Mouse (Mus musculus) lung, embryonic 14.5 days (tissue): ENCODE measurements around the gene Intu. TPM values are rescaled to one million over a fixed set of nuclear protein-coding genes. Genes with fewer than 3 reads are reported as not detected.
A peak's percentile ranks its signal among the peaks of the same experiment; 100 is the strongest.

Experiments used
- ATAC-seq: fragments of 200-750 bp; cut with Nextera tagmentation; 2 replicates; pipeline ENCODE4 v1.8.0; 2017; ENCODE audit warnings: mild to moderate bottlenecking, moderate TSS enrichment, moderate library complexity; ENCODE audit not compliant: insufficient read depth
- DNase-seq: peaks from one replicate; pipeline ENCODE4 v3.0.0-alpha.2; 2015
- H3K27ac ChIP-seq: fragments of 300-500 bp; sonication (generic); 2 replicates; pipeline ENCODE4 v1.5.1; 2014; ENCODE audit warnings: low read depth, mild to moderate bottlenecking, moderate library complexity
- H3K27me3 ChIP-seq: fragments of 300-500 bp; sonication (generic); 2 replicates; pipeline ENCODE4 v1.6.1; 2014; ENCODE audit warnings: low read length, control low read depth; ENCODE audit not compliant: insufficient read depth
- H3K36me3 ChIP-seq: fragments of 300-500 bp; sonication (generic); 2 replicates; pipeline ENCODE4 v1.6.1; 2014; ENCODE audit warnings: control low read depth; ENCODE audit not compliant: insufficient read depth
- H3K4me1 ChIP-seq: fragments of 300-500 bp; sonication (generic); 2 replicates; pipeline ENCODE4 v1.6.1; 2014; ENCODE audit warnings: antibody characterized with exemption, control low read depth; ENCODE audit not compliant: insufficient read depth
- H3K4me2 ChIP-seq: fragments of 300-500 bp; sonication (generic); 2 replicates; pipeline ENCODE4 v1.6.1; 2014; ENCODE audit warnings: mild to moderate bottlenecking
- H3K4me3 ChIP-seq: fragments of 300-500 bp; sonication (generic); 2 replicates; pipeline ENCODE4 v1.5.1; 2014; ENCODE audit warnings: low read depth, low read length
- H3K9ac ChIP-seq: fragments of 300-500 bp; sonication (generic); 2 replicates; pipeline ENCODE4 v1.6.1; 2014
- H3K9me3 ChIP-seq: fragments of 300-500 bp; sonication (generic); 2 replicates; pipeline ENCODE4 v1.6.1; 2016; ENCODE audit warnings: low read depth, low read length, control low read depth
- CTCF ChIP-seq: IDR thresholded peaks from 2 replicates; pipeline ENCODE4 v1.5.1; 2016; ENCODE audit warnings: antibody characterized with exemption, low read depth
- WGBS: fragments of 180-500 bp; shearing (Covaris S2); extraction: QIAGEN DNeasy Blood & Tissue Kit; methylation state at CpG from one replicate; pipeline ENCODE4 v1.1.7; 2014; 5-methylcytosine and 5-hydroxymethylcytosine counted together
- microRNA-seq: library from miRNA; unstranded; fragments of <30 nt; microRNA quantifications from one replicate; pipeline ENCODE4, GENCODE M21; 2016; ENCODE audit warnings: borderline number of aligned reads
- polyA plus RNA-seq: library from polyadenylated mRNA; unstranded; fragments of >200 nt; fragmentation: Nextera tagmentation; extraction: Ambion mirVana; gene quantifications from 2 replicates; pipeline ENCODE4 v1.2.1, GENCODE M21; 2014

The Intu gene
- polyA plus RNA-seq, 1 experiment from 2014 or later, result 4.1 TPM

- Histone ChIP-seq H3K4me1 (no peaks in the 10 kb centered on the region; the same call in 1 of the 2 replicates), H3K27ac (peak within 1 kb of the TSS; percentile 69), H3K36me3 (no peaks in the 10 kb centered on the region), H3K4me2 (peak within 1 kb of the TSS; percentile 93), H3K9me3 (no peaks in the 10 kb centered on the region), H3K9ac (peak within 1 kb of the TSS; percentile 62), H3K27me3 (peaks cover 4% of the 10 kb centered on the region; the same call in 1 of the 2 replicates), H3K4me3 (peak within 1 kb of the TSS; percentile 60)
- WGBS, result 19% methylated on average over 16 of the region's 16 CpGs
- ATAC-seq (no peak), DNase-seq (peak; percentile 12)
- TF ChIP-seq CTCF, result no peak
Measured at GRCm38 (mm10) chr3:40744024-40744835, 213.1 kb downstream of the Intu start, which contains the start of gene Hspa4l. Gene Hspa4l, plus strand, starts transcription at chr3:40744495.

GRCm38 (mm10) chr3:40744836-40745660 lies 214.0 kb downstream of the Intu start:
- under 1% methylated on average over 73 of the region's 93 CpGs for WGBS
- peak overlapping the region; percentile 60 for H3K4me3 ChIP-seq
- ATAC-seq (peak; percentile 97), DNase-seq (peak; percentile 93)
- H3K9ac ChIP-seq, result peak overlapping the region; percentile 62
- H3K27ac ChIP-seq, result peak overlapping the region; percentile 69
- no peak; the same call in 1 of the 2 replicates for TF ChIP-seq CTCF
- H3K4me1 ChIP-seq, result no peaks in the 10 kb centered on the region; the same call in 1 of the 2 replicates
- H3K27me3 ChIP-seq, result peaks cover 4% of the 10 kb centered on the region; the same call in 1 of the 2 replicates
- H3K9me3 ChIP-seq, result no peaks in the 10 kb centered on the region
- peak overlapping the region; percentile 93 for H3K4me2 ChIP-seq
- no peaks in the 10 kb centered on the region for H3K36me3 ChIP-seq

GRCm38 (mm10) chr3:40745661-40746547 lies 214.8 kb downstream of the Intu start:
- Histone ChIP-seq H3K36me3 (no peaks in the 10 kb centered on the region), H3K4me3 (peak overlapping the region; percentile 60), H3K4me2 (peak overlapping the region; percentile 93), H3K27me3 (peaks cover 4% of the 10 kb centered on the region; the same call in 1 of the 2 replicates), H3K9me3 (no peaks in the 10 kb centered on the region), H3K27ac (peak overlapping the region; percentile 69), H3K4me1 (no peaks in the 10 kb centered on the region; the same call in 1 of the 2 replicates), H3K9ac (peak overlapping the region; percentile 62)
- DNase-seq (peak; percentile 39), ATAC-seq (peak; percentile 40)
- TF ChIP-seq CTCF, result no peak
- 2% methylated on average over 37 of the region's 37 CpGs for WGBS

Small RNA genes lying within 50 kb of the gene (microRNA-seq; reads per million reads assigned to microRNA genes)
- not detected for gene Gm23810

Other genes with a start within 250 kb of the Intu start
- 0.31 TPM in 1 of 2 replicates, not detected in the other for gene Slc25a31, start 177.6 kb downstream of the Intu start, polyA plus RNA-seq
- 11.4 TPM in 2 replicates for gene Hspa4l, start 213.2 kb downstream of the Intu start, polyA plus RNA-seq